Mouse (Mus musculus): ENCODE data around the gene Mum1l1. TPM values are rescaled to one million over a fixed set of nuclear protein-coding genes. Genes with fewer than 3 reads are reported as not detected.
"Not testable (repeated sequence)": the region's sequence is repeated elsewhere in the genome, so short reads cannot be mapped to it uniquely, and the experiment has no call there.

Mum1l1 gene
- total RNA-seq (2022), result 1 to 10 TPM; 1.7 to 2.9 (median 2.5) TPM

DNA sequence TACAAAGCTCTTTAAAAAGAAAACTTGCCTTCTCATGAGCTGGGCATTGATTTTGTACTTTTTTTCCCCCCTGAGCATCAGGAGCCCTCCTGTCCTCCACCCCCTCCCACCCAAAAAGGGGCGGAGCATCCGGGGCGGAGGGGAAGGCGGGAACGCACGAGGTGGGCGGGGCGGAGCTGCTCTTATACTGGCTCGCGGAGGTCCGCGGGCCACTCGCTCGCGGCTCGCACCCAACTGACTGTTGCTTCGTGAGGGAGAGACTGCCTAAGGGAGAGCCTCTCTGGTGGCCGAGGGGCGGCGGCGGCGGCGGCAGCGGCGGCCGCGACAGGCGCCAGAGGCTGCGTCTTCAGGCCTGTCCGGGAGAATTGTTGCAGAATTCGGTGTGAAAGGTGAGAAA lies at the start of gene Mum1l1:
Gene Mum1l1 (plus strand): TSS at position 214 of the 397 bp plus-strand sequence.
- peak; percentile 49 for DNase-seq (ENCODE audit: low spot score)

DNA sequence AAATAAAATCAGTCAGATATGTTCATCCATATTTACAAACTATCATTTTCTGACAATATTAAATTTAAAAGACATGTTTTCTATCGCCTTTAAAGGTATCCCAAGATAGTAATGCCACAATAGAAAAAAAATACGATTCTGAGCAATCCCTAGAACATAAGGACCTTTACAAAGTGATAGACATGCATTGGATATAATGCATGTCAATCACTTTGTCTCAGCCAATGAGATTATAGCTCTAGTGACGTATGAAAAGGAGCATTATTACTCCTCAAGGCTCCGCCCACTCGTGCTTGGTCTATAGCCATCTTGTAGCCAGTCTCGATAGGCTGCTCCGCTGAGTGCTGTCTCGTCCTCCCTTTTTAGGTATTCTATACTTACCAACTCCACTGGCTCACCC lies 30.9 kb upstream of the Mum1l1 start, which contains the start of gene 4933428M09Rik:
Gene 4933428M09Rik (plus strand): TSS at position 301 of the 400 bp plus-strand sequence.
- no peak for DNase-seq (ENCODE audit: low spot score)

DNA sequence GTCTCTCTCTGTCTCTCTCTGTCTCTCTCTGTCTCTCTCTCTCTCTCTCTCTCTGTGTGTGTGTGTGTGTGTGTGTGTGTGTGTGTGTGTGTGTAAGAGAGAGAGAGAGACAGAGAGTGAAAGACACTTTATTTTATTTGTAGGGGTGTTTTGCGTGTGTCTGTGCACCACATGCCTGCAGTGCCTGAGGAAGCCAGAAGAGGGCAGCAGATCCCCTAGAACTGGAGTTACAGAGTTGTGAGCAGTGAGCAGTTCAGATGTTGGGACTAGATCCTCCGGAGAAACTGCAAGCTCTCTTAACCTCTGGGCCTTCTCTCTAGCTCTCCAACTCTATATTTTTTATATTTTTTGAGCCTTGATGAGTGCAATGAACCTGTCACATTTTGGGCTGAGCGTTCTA lies 18.3 kb upstream of the Mum1l1 start:
- not testable (repeated sequence) for DNase-seq (ENCODE audit: low spot score)

GRCm38 (mm10) chrX:139194572-139195279 lies 15.1 kb upstream of the Mum1l1 start:
- no peak for DNase-seq (ENCODE audit: low spot score)

DNA sequence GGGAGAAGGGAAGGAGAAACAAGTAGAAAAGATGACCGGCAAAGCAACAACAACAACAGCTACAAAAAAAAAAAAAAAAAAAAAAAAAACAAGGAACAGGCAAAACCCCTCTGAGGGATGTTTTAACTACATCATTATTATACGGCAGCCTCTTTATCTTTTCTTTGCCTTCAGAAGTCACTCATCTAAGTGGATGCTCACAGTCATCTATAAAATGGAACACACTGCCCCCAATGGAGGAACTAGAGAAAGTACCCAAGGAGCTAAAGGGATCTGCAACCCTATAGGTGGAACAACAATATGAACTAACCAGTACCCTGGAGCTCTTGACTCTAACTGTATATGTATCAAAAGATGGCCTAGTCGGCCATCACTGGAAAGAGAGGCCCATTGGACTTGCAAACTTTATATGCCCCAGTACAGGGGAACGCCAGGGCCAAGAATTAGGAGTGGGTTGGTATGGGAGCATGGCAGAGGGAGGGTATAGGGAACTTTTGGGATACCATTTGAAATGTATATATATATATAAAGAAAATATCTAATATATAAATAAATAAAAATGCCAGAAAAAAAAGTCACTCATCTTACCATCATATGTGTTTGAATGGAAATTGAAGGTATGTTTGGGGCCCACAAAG lies 532 bp upstream of the Mum1l1 start:
- DNase-seq (ENCODE audit: low spot score), result not testable (repeated sequence)

GRCm38 (mm10) chrX:139214765-139215164 lies 4.9 kb downstream of the Mum1l1 start:
- DNase-seq (ENCODE audit: low spot score), result no peak

- no peak for DNase-seq (ENCODE audit: low spot score)
Observed at GRCm38 (mm10) chrX:139216409-139216808, 6.6 kb downstream of the Mum1l1 start.

DNA sequence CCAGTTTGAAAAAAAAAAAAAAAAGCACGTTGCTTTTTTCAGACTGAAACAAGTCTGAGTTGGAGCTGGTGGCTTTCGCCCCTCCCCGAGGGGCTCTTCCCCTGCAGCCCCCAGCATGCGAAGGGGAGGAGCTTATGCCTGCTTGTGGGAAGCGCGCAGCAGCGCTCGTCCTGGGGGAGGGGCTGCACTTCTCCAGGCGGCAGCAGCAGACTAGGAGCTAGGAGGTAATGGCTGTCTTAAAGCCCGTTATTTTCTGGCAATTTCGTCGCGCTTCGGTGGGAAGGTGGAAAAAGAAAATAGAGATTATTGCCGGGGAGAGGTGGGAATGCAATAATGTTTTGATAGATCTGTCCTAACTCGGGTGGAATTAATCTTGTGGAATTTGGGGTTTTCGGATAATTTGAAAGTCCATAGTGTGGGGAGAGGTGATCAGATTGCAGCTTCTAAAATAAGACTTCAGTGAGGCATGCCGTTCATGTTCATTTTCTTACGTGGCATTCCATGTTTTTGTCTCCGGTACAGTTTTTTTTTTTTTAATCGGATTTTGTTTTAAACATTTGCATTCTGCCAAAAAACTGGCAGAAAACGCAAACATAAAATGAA lies 7.2 kb downstream of the Mum1l1 start:
- no peak for DNase-seq (ENCODE audit: low spot score)

DNA sequence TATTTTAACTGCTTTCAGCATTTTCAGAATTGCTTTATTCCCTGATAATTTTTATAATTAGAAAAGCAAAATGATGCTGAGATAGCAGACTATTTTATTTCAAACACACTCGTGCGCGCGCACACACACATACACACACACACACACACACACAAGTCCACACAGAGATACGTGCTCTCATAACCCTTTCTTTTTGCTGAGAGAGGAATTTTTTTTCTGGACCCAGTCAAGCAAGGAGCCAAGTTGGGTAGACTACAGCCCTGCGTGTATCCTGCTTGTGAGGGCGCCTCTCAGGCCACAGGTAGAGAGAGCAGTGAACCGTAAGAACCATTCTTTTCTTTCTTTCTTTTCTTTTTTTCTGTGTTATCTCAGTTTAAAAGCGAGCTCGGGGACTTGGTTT lies 7.9 kb downstream of the Mum1l1 start:
- no peak for DNase-seq (ENCODE audit: low spot score)

DNA sequence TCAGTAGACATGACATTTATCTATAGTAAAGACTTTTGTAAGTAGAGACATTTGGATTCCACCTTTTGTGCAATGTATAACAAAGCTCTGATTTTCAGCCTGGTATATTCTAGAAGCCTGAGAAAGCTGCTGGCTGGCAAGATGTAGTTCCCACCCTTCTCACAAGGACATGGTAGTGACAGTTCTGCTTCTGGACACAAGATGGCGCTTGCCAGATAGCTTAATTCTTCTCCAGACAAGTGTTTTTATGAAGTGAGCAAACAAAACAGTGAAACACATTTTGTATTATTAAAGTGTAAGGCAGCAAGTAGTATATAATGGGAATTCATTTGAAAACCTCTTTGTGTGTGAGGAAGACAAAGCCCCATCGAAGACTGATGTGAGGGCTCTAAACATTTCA lies 9.2 kb downstream of the Mum1l1 start:
- DNase-seq (ENCODE audit: low spot score), result no peak

DNA sequence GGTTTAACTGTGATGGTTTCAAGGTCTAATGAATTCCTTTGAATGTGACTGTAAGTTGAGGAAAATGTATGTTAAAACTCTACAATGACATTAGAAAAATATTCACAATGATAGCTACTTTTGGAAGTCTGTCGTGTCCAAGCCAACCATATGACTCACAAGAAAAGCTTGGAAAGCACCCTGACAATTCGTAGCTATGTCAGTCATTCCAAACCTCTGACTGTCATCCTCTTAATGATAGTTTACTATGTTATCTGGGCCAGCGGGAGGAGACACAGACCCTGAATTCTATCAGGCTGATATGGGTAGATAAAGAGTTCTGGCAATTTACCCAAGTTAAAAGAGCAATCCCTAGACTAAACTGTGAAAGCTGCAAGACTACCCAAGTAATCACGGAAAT lies 11.0 kb downstream of the Mum1l1 start:
- DNase-seq (ENCODE audit: low spot score), result no peak

DNA sequence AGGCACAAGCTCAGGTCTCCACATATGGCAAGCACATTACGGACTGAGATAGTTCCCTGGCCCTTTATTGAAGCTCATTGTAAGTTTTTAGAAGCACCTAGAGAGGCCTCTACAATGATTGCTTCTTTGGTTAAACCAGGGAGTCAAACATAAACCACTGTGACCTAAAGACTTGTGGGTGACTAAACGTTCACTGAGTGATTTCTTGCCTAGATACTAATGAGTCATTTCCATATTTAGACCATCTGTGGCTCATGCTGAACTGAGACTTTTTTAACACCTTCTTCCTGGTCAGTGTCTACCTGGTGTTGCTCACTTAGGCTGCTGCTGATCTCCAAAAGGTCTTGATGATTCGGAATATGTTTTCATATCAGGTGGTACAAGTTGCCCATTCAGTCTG lies 12.1 kb downstream of the Mum1l1 start:
- DNase-seq (ENCODE audit: low spot score), result no peak

DNA sequence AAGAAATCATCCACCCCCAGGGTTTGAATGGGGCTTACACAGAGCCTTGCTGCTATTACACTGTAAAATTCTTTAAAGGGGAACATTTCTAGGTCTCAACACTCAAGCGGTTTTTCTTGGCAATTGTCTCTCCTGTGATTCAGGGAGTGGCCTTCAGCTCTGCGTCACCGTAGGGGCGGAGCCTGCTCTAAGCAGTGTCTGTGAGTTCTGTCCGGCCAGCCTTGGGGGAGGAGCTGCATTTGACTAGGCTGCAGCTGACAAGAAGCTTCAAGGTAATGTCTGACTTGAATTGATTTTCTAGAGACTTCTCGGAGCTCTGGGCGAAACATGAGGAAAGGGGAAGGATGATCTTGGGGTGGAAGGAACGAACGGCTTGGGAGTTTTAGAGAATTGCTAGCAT lies 21.3 kb downstream of the Mum1l1 start:
- peak; percentile 32 for DNase-seq (ENCODE audit: low spot score)

GRCm38 (mm10) chrX:139247294-139247693 lies 37.5 kb downstream of the Mum1l1 start:
- no peak for DNase-seq (ENCODE audit: low spot score)

- no peak for DNase-seq (ENCODE audit: low spot score)
Observed at GRCm38 (mm10) chrX:139257072-139257471, 47.2 kb downstream of the Mum1l1 start.

- DNase-seq (ENCODE audit: low spot score), result no peak
Observed at GRCm38 (mm10) chrX:139281966-139282365, 72.1 kb downstream of the Mum1l1 start.

Other genes starting within 250 kb of the Mum1l1 start
- gene Serpina7, start 124.8 kb upstream of the Mum1l1 start, total RNA-seq (2022), result not detected
- not detected for gene 4930513O06Rik, start 123.8 kb upstream of the Mum1l1 start, total RNA-seq (2022)
- not detected for gene 4933428M09Rik, start 30.8 kb upstream of the Mum1l1 start, total RNA-seq (2022)
- not detected for gene Trap1a, start 123.6 kb downstream of the Mum1l1 start, total RNA-seq (2022)

All from heart, adult 8-10 months (tissue).